Mouse (Mus musculus) kidney, embryonic 15.5 days (tissue): ENCODE measurements at regions not wholly inside any gene's neighbourhood (a gene's known extent, or its start where the extent isn't known, plus 50 kb on each side); places are given as distances from the start of the nearest gene placed in this dataset.
A peak's percentile ranks its signal among the peaks of the same experiment; 100 is the strongest.

Source experiments
- ATAC-seq: fragments of 200-750 bp; cut with Nextera tagmentation; replicated peaks from 2 replicates; pipeline ENCODE4 v1.8.0; 2017; ENCODE audit warnings: moderate TSS enrichment; ENCODE audit not compliant: low FRiP score
- H3K27ac ChIP-seq: fragments of 300-500 bp; sonication (generic); 2 replicates; pipeline ENCODE4 v1.5.1; 2015; ENCODE audit warnings: mild to moderate bottlenecking, inconsistent platforms
- H3K27me3 ChIP-seq: fragments of 300-500 bp; sonication (generic); 2 replicates; pipeline ENCODE4 v1.6.1; 2015; ENCODE audit warnings: inconsistent platforms
- H3K36me3 ChIP-seq: fragments of 300-500 bp; sonication (generic); 2 replicates; pipeline ENCODE4 v1.6.1; 2015; ENCODE audit warnings: inconsistent platforms
- H3K4me1 ChIP-seq: fragments of 300-500 bp; sonication (generic); 2 replicates; pipeline ENCODE4 v1.6.1; 2015; ENCODE audit warnings: inconsistent platforms
- H3K4me2 ChIP-seq: fragments of 300-500 bp; sonication (generic); 2 replicates; pipeline ENCODE4 v1.6.1; 2015; ENCODE audit warnings: moderate library complexity, mild to moderate bottlenecking, inconsistent platforms
- H3K4me3 ChIP-seq: fragments of 300-500 bp; sonication (generic); replicated peaks from 2 replicates; pipeline ENCODE4 v1.5.1; 2015; ENCODE audit warnings: mild to moderate bottlenecking, inconsistent platforms
- H3K9ac ChIP-seq: fragments of 300-500 bp; sonication (generic); 2 replicates; pipeline ENCODE4 v1.6.1; 2015; ENCODE audit warnings: mild to moderate bottlenecking, inconsistent platforms
- H3K9me3 ChIP-seq: fragments of 300-500 bp; sonication (generic); replicated peaks from 2 replicates; pipeline ENCODE4 v1.6.1; 2016; ENCODE audit warnings: inconsistent platforms
- WGBS: fragments of 180-500 bp; shearing (Covaris S2); methylation state at CpG from one replicate; pipeline ENCODE4 v1.1.7; 2015; ENCODE audit warnings: mixed read lengths; 5-methylcytosine and 5-hydroxymethylcytosine counted together

GRCm38 (mm10) chr2:135561716-135562115 lies 97.1 kb upstream of the Plcb4 start:
- Histone ChIP-seq H3K9me3 (no peaks in the 10 kb centered on the region), H3K27me3 (no peaks in the 10 kb centered on the region), H3K4me3 (no peak overlapping the region), H3K4me2 (no peak overlapping the region), H3K4me1 (no peaks in the 10 kb centered on the region), H3K36me3 (no peaks in the 10 kb centered on the region), H3K9ac (no peak overlapping the region), H3K27ac (no peak overlapping the region)
- ATAC-seq = no peak
- 57% methylated on average over 7 of the region's 7 CpGs for WGBS

GRCm38 (mm10) chr2:135562140-135562890 lies 96.5 kb upstream of the Plcb4 start:
- no peak for ATAC-seq
- Histone ChIP-seq H3K4me1 (no peaks in the 10 kb centered on the region), H3K27ac (no peak overlapping the region), H3K4me2 (no peak overlapping the region), H3K27me3 (no peaks in the 10 kb centered on the region), H3K36me3 (no peaks in the 10 kb centered on the region), H3K9me3 (no peaks in the 10 kb centered on the region), H3K9ac (no peak overlapping the region), H3K4me3 (no peak overlapping the region)
- 86% methylated on average over 10 of the region's 10 CpGs for WGBS

- Histone ChIP-seq H3K4me1 (no peaks in the 10 kb centered on the region), H3K4me2 (no peak overlapping the region), H3K27ac (no peak overlapping the region), H3K9me3 (no peaks in the 10 kb centered on the region), H3K27me3 (no peaks in the 10 kb centered on the region), H3K4me3 (no peak overlapping the region), H3K9ac (no peak overlapping the region), H3K36me3 (no peaks in the 10 kb centered on the region)
- no peak for ATAC-seq
- WGBS = 52% methylated on average over 4 of the region's 4 CpGs
These were observed 94.6 kb upstream of the Plcb4 start for GRCm38 (mm10) chr2:135564231-135564630.

- Histone ChIP-seq H3K4me2 (no peak overlapping the region), H3K27me3 (no peaks in the 10 kb centered on the region), H3K9me3 (no peaks in the 10 kb centered on the region), H3K9ac (no peak overlapping the region), H3K4me3 (no peak overlapping the region), H3K27ac (no peak overlapping the region), H3K4me1 (no peaks in the 10 kb centered on the region), H3K36me3 (no peaks in the 10 kb centered on the region)
- WGBS = 81% methylated on average over 2 of the region's 2 CpGs
- no peak for ATAC-seq
These were observed 90.5 kb upstream of the Plcb4 start for GRCm38 (mm10) chr2:135568350-135568749.

GRCm38 (mm10) chr2:135571599-135571998 lies 87.2 kb upstream of the Plcb4 start:
- Histone ChIP-seq H3K27ac (no peak overlapping the region), H3K9ac (no peak overlapping the region), H3K27me3 (no peaks in the 10 kb centered on the region), H3K9me3 (no peaks in the 10 kb centered on the region), H3K36me3 (no peaks in the 10 kb centered on the region), H3K4me3 (no peak overlapping the region), H3K4me2 (no peak overlapping the region), H3K4me1 (peaks cover 1% of the 10 kb centered on the region; the same call in 1 of the 2 replicates)
- 82% methylated on average over 5 of the region's 5 CpGs for WGBS
- ATAC-seq = no peak

GRCm38 (mm10) chr2:135577228-135577627 lies 81.6 kb upstream of the Plcb4 start:
- Histone ChIP-seq H3K4me1 (peaks cover 2% of the 10 kb centered on the region; the same call in 1 of the 2 replicates), H3K4me3 (no peak overlapping the region), H3K9me3 (no peaks in the 10 kb centered on the region), H3K4me2 (no peak overlapping the region), H3K27ac (no peak overlapping the region), H3K36me3 (no peaks in the 10 kb centered on the region), H3K9ac (no peak overlapping the region), H3K27me3 (no peaks in the 10 kb centered on the region)
- 71% methylated on average over 5 of the region's 5 CpGs for WGBS
- ATAC-seq = no peak

GRCm38 (mm10) chr2:135578135-135578534 lies 80.7 kb upstream of the Plcb4 start:
- H3K9me3 ChIP-seq = no peaks in the 10 kb centered on the region
- H3K27ac ChIP-seq = no peak overlapping the region
- H3K36me3 ChIP-seq = no peaks in the 10 kb centered on the region
- peaks cover 2% of the 10 kb centered on the region; the same call in 1 of the 2 replicates for H3K4me1 ChIP-seq
- H3K4me2 ChIP-seq = no peak overlapping the region
- H3K9ac ChIP-seq = no peak overlapping the region
- WGBS = 17% methylated on average over 5 of the region's 5 CpGs
- peak; percentile 92 for ATAC-seq
- no peak overlapping the region for H3K4me3 ChIP-seq
- no peaks in the 10 kb centered on the region for H3K27me3 ChIP-seq

GRCm38 (mm10) chr2:135579514-135579913 lies 79.3 kb upstream of the Plcb4 start:
- Histone ChIP-seq H3K36me3 (no peaks in the 10 kb centered on the region), H3K9ac (no peak overlapping the region), H3K4me2 (no peak overlapping the region), H3K4me3 (no peak overlapping the region), H3K27ac (no peak overlapping the region), H3K9me3 (no peaks in the 10 kb centered on the region), H3K4me1 (peaks cover 2% of the 10 kb centered on the region; the same call in 1 of the 2 replicates), H3K27me3 (no peaks in the 10 kb centered on the region)
- 96% methylated on average over 6 of the region's 6 CpGs for WGBS
- no peak for ATAC-seq

- Histone ChIP-seq H3K9ac (no peak overlapping the region), H3K4me3 (no peak overlapping the region), H3K27ac (no peak overlapping the region), H3K4me2 (no peak overlapping the region), H3K4me1 (peaks cover 2% of the 10 kb centered on the region; the same call in 1 of the 2 replicates), H3K9me3 (no peaks in the 10 kb centered on the region), H3K36me3 (no peaks in the 10 kb centered on the region), H3K27me3 (no peaks in the 10 kb centered on the region)
- WGBS = 83% methylated on average over 4 of the region's 4 CpGs
- no peak for ATAC-seq
These were observed 78.8 kb upstream of the Plcb4 start for GRCm38 (mm10) chr2:135580051-135580450.

- no peak for ATAC-seq
- Histone ChIP-seq H3K9me3 (no peaks in the 10 kb centered on the region), H3K27me3 (no peaks in the 10 kb centered on the region), H3K9ac (no peak overlapping the region), H3K36me3 (no peaks in the 10 kb centered on the region), H3K4me1 (no peaks in the 10 kb centered on the region), H3K4me3 (no peak overlapping the region), H3K27ac (no peak overlapping the region), H3K4me2 (no peak overlapping the region)
- WGBS = 69% methylated on average over 8 of the region's 8 CpGs
These were observed 76.5 kb upstream of the Plcb4 start for GRCm38 (mm10) chr2:135582341-135582740.

- H3K27ac ChIP-seq = no peak overlapping the region
- 0 out of 2 replicates have a peak, but pooled peaks cover 3% of the 10 kb centered on the region for H3K9me3 ChIP-seq
- ATAC-seq = no peak
- no peaks in the 10 kb centered on the region for H3K36me3 ChIP-seq
- no peaks in the 10 kb centered on the region for H3K4me1 ChIP-seq
- no peaks in the 10 kb centered on the region for H3K27me3 ChIP-seq
- H3K9ac ChIP-seq = no peak overlapping the region
- H3K4me3 ChIP-seq = no peak overlapping the region
- H3K4me2 ChIP-seq = no peak overlapping the region
These were observed 52.5 kb upstream of the Plcb4 start for GRCm38 (mm10) chr2:135606306-135606705.
